Mouse (Mus musculus): ENCODE data around the gene Dcpp2. TPM values are rescaled to one million over a fixed set of nuclear protein-coding genes. Genes with fewer than 3 reads are reported as not detected.

Dcpp2 gene
- total and polyA plus RNA-seq, 3 experiments = not detected

DNA sequence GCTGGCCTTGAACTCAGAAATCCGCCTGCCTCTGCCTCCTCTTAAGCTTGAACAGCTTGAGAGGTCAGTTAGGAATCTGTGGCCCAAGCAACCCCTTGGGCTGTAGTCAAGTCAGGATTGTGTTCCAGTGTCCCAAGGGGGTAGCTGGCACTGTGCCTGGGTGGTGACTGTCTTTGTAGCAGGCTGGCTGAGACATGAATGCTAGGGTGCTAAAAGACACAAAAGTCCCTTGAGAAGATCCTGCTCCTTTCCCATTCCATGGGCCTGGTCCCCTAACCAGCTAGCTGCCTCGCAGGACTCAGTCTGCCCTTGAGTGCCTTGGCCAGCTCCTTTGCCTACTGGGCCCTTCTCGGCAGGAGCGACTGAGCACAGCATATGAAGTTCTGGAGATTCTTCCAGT lies 17.8 kb upstream of the Dcpp2 start:
- Histone ChIP-seq H3K36me3 (ENCODE audit: control insufficient read depth in 1 of 2, insufficient read depth in 2 of 2, low read length in 2 of 2) (no peaks in the 10 kb centered on the region), H3K4me3 (ENCODE audit: control insufficient read depth in 1 of 2, insufficient read depth in 1 of 2, low read depth in 2 of 2, low read length in 2 of 2) (no peak overlapping the region), H3K79me2 (ENCODE audit: control insufficient read depth, insufficient read depth, low read length, poor library complexity) (no peaks in the 10 kb centered on the region), H3K27me3 (ENCODE audit: control insufficient read depth in 1 of 2, insufficient read depth in 2 of 2, low read length in 2 of 2) (peaks cover 0 to 2% of the 10 kb centered on the region in 2 experiments; a peak in 1 of 4 replicates), H3K27ac (ENCODE audit: control insufficient read depth, low read depth, low read length) (no peak overlapping the region), H3K9ac (ENCODE audit: control insufficient read depth, low read depth, low read length, poor library complexity, severe bottlenecking) (no peak overlapping the region), H3K4me1 (ENCODE audit: control insufficient read depth in 1 of 2, insufficient read depth in 2 of 2, low read length in 2 of 2) (no peaks in the 10 kb centered on the region), H3K9me3 (replicated peaks; ENCODE audit: insufficient read depth, low read length) (no peaks in the 10 kb centered on the region)
- no peak for DNase-seq (ENCODE audit: low read depth, low spot score)
- TF ChIP-seq CHD1 (IDR thresholded peaks at IDR 0.05; ENCODE audit: low read depth, low read length) = no peak

DNA sequence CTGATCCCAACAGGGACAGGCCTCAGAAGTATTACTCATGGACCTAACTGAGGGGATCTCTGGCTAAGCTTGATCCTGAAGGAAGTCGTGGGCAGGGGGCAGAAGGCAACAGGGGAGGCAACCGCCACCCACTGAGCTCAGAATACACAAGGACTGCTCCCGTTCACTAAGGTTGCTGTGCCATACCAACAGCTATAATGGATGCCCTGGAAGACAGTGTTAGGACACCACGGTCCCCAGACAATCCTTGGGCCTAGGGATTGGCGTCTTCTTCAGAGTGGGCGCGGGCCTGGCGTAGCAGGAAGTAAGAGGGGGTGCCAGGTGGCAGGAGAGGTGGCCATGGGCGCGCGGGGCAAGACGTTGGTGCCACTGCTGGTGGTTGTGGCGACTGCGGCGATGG lies 12.9 kb upstream of the Dcpp2 start, which contains the start of gene Prss21:
TSS of gene Prss21 (plus strand) at position 301 of the 400 bp plus-strand sequence.
- no peaks in the 10 kb centered on the region for H3K36me3 ChIP-seq (ENCODE audit: control insufficient read depth in 1 of 2, insufficient read depth in 2 of 2, low read length in 2 of 2)
- no peak for DNase-seq (ENCODE audit: low read depth, low spot score)
- H3K9ac ChIP-seq (ENCODE audit: control insufficient read depth, low read depth, low read length, poor library complexity, severe bottlenecking) = no peak within 1 kb of the TSS

DNA sequence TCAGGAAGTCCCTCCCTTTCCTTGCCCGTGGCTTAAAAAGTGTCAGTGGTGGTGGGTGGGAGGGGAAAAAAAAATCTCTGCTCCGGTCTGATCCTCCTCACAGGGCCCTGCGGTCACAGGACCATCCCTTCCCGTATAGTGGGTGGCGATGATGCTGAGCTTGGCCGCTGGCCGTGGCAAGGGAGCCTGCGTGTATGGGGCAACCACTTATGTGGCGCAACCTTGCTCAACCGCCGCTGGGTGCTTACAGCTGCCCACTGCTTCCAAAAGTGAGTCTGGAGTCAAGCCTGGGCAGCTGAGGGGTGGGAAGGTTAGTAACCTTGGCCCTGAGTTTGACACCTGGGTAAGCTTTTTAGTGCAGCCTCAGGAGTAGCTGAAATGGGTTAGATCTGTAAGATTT lies 12.2 kb upstream of the Dcpp2 start:
- no peak for DNase-seq (ENCODE audit: low read depth, low spot score)
- no peak overlapping the region for H3K4me3 ChIP-seq (ENCODE audit: control insufficient read depth in 1 of 2, insufficient read depth in 1 of 2, low read depth in 2 of 2, low read length in 2 of 2)
- H3K9ac ChIP-seq (ENCODE audit: control insufficient read depth, low read depth, low read length, poor library complexity, severe bottlenecking) = no peak overlapping the region
- TF ChIP-seq E2F4 (IDR thresholded peaks at IDR 0.05; ENCODE audit: borderline replicate concordance, low read depth, low read length) (no peak), NELFE (IDR thresholded peaks at IDR 0.05; ENCODE audit: low read depth, low read length) (no peak), TBP (IDR thresholded peaks at IDR 0.05; ENCODE audit: low read depth, low read length) (no peak), RAD21 (IDR thresholded peaks at IDR 0.05; ENCODE audit: low read depth, low read length) (no peak), SIN3A (IDR thresholded peaks at IDR 0.05; ENCODE audit: low read length) (no peak), RCOR1 (IDR thresholded peaks at IDR 0.05; ENCODE audit: low read depth, low read length) (no peak), MAFK (IDR thresholded peaks at IDR 0.05; ENCODE audit: borderline replicate concordance, low read depth, low read length) (no peak)
- no peaks in the 10 kb centered on the region for H3K36me3 ChIP-seq (ENCODE audit: control insufficient read depth in 1 of 2, insufficient read depth in 2 of 2, low read length in 2 of 2)
- no peaks in the 10 kb centered on the region for H3K79me2 ChIP-seq (ENCODE audit: control insufficient read depth, insufficient read depth, low read length, poor library complexity)
- H3K27me3 ChIP-seq (ENCODE audit: control insufficient read depth in 1 of 2, insufficient read depth in 2 of 2, low read length in 2 of 2) = peaks cover 0 to 3% of the 10 kb centered on the region in 2 experiments; a peak in 3 of 4 replicates
- H3K27ac ChIP-seq (ENCODE audit: control insufficient read depth, low read depth, low read length) = no peak overlapping the region
- no peaks in the 10 kb centered on the region for H3K4me1 ChIP-seq (ENCODE audit: control insufficient read depth in 1 of 2, insufficient read depth in 2 of 2, low read length in 2 of 2)
- H3K9me3 ChIP-seq (replicated peaks; ENCODE audit: insufficient read depth, low read length) = no peaks in the 10 kb centered on the region

More for the DNA sequence above, 12.9 kb upstream of the Dcpp2 start, which contains the start of gene Prss21:
- no peaks in the 10 kb centered on the region for H3K9me3 ChIP-seq (replicated peaks; ENCODE audit: insufficient read depth, low read length)
- no peaks in the 10 kb centered on the region for H3K4me1 ChIP-seq (ENCODE audit: control insufficient read depth in 1 of 2, insufficient read depth in 2 of 2, low read length in 2 of 2)
- no peaks in the 10 kb centered on the region for H3K79me2 ChIP-seq (ENCODE audit: control insufficient read depth, insufficient read depth, low read length, poor library complexity)
- no peak within 1 kb of the TSS for H3K4me3 ChIP-seq (ENCODE audit: control insufficient read depth in 1 of 2, insufficient read depth in 1 of 2, low read depth in 2 of 2, low read length in 2 of 2)
- peaks cover 0 to 3% of the 10 kb centered on the region in 2 experiments; a peak in 3 of 4 replicates for H3K27me3 ChIP-seq (ENCODE audit: control insufficient read depth in 1 of 2, insufficient read depth in 2 of 2, low read length in 2 of 2)
- no peak for TF ChIP-seq ETS1 (IDR thresholded peaks at IDR 0.05; ENCODE audit: low read depth, low read length)
- TF ChIP-seq MAX (IDR thresholded peaks at IDR 0.05; ENCODE audit: low read length) = no peak
- TF ChIP-seq EP300 (IDR thresholded peaks at IDR 0.05; ENCODE audit: low read depth in 1 of 2, low read length in 2 of 2) = no peak
- TF ChIP-seq MEF2A (IDR thresholded peaks at IDR 0.05; ENCODE audit: extremely low read depth, insufficient replicate concordance, low read depth, low read length, poor library complexity, severe bottlenecking) = no peak
- no peak for TF ChIP-seq MXI1 (IDR thresholded peaks at IDR 0.05; ENCODE audit: low read depth, low read length)
- no peak for TF ChIP-seq MYC (IDR thresholded peaks at IDR 0.05; ENCODE audit: low read depth, low read length)
- no peak for TF ChIP-seq POLR2A (IDR thresholded peaks at IDR 0.05; ENCODE audit: control insufficient read depth in 1 of 2, insufficient read depth in 1 of 2, low read depth in 1 of 2, low read length in 2 of 2, poor library complexity in 1 of 2)
- TF ChIP-seq BHLHE40 (IDR thresholded peaks at IDR 0.05; ENCODE audit: borderline replicate concordance, low read depth, low read length) = no peak
- no peak for TF ChIP-seq E2F4 (IDR thresholded peaks at IDR 0.05; ENCODE audit: borderline replicate concordance, low read depth, low read length)
- no peak for TF ChIP-seq CHD2 (IDR thresholded peaks at IDR 0.05; ENCODE audit: low read length)
- no peak for TF ChIP-seq TCF12 (IDR thresholded peaks at IDR 0.05; ENCODE audit: low read depth, low read length)
- TF ChIP-seq JUND (IDR thresholded peaks at IDR 0.05; ENCODE audit: low read depth, low read length) = no peak
- no peak for TF ChIP-seq NRF1 (IDR thresholded peaks at IDR 0.05; ENCODE audit: insufficient read depth, low read depth, low read length, poor library complexity, severe bottlenecking)
- TF ChIP-seq MAFK (IDR thresholded peaks at IDR 0.05; ENCODE audit: borderline replicate concordance, low read depth, low read length) = no peak
- no peak for TF ChIP-seq TBP (IDR thresholded peaks at IDR 0.05; ENCODE audit: low read depth, low read length)
- no peak for TF ChIP-seq MYB (IDR thresholded peaks at IDR 0.05; ENCODE audit: low read depth, low read length)
- no peak for TF ChIP-seq POLR2AphosphoS2 (IDR thresholded peaks at IDR 0.05; ENCODE audit: low read length)
- no peak for TF ChIP-seq CHD1 (IDR thresholded peaks at IDR 0.05; ENCODE audit: low read depth, low read length)
- no peak for TF ChIP-seq RAD21 (IDR thresholded peaks at IDR 0.05; ENCODE audit: low read depth, low read length)
- no peak for TF ChIP-seq RCOR1 (IDR thresholded peaks at IDR 0.05; ENCODE audit: low read depth, low read length)
- H3K27ac ChIP-seq (ENCODE audit: control insufficient read depth, low read depth, low read length) = no peak within 1 kb of the TSS
